Mouse (Mus musculus) CH12.LX (cell line): ENCODE results near the gene Irf2. TPM values are rescaled to one million over a fixed set of nuclear protein-coding genes. Genes with fewer than 3 reads are reported as not detected.

ENCODE experiments used
- DNase-seq: peaks from one replicate; pipeline ENCODE4 v3.0.0-alpha.2; 2013; ENCODE audit errors: extremely low read depth
- H3K27ac ChIP-seq: 2 replicates; pipeline ENCODE4 v1.5.1; 2012; ENCODE audit warnings: low read depth, mild to moderate bottlenecking, control low read depth, moderate library complexity; ENCODE audit not compliant: insufficient read depth
- H3K27me3 ChIP-seq: replicated peaks from 2 replicates; pipeline ENCODE3; 2012; ENCODE audit warnings: inconsistent platforms
- H3K36me3 ChIP-seq, 2 experiments: replicated peaks in 1 of 2; 2 replicates each; pipeline versions ENCODE3 to v1.6.1; 2012; ENCODE audit warnings: inconsistent platforms in 1 of 2, low read length in 1 of 2, mild to moderate bottlenecking in 1 of 2, mixed read lengths in 1 of 2, moderate library complexity in 1 of 2; ENCODE audit not compliant: control insufficient read depth in 1 of 2, insufficient read depth in 1 of 2
- H3K4me1 ChIP-seq, 2 experiments: 2 replicates each; pipeline ENCODE4 v1.6.1; 2012; ENCODE audit warnings: inconsistent platforms in 1 of 2, moderate library complexity in 1 of 2; ENCODE audit not compliant: insufficient read depth in 2 of 2, control insufficient read depth in 1 of 2
- H3K4me2 ChIP-seq: 2 replicates; pipeline ENCODE4 v1.6.1; 2012; ENCODE audit warnings: low read depth, mild to moderate bottlenecking, control low read depth; ENCODE audit not compliant: poor library complexity, insufficient read depth, severe bottlenecking
- H3K4me3 ChIP-seq, 3 experiments: fragments of 150-350 bp in 1 of 3; sonication (generic) in 1 of 3; replicated peaks in 1 of 3; 2 replicates each; pipeline versions ENCODE3 to v1.5.1; 2011 to 2012; ENCODE audit warnings: low read depth in 2 of 3, low read length in 2 of 3, mild to moderate bottlenecking in 2 of 3, moderate library complexity in 2 of 3, control low read depth in 1 of 3, improper control_type of control experiment in 1 of 3, inconsistent platforms in 1 of 3, mixed read lengths in 1 of 3; ENCODE audit not compliant: poor library complexity in 1 of 3
- H3K79me2 ChIP-seq: replicated peaks from 2 replicates; pipeline ENCODE4 v1.6.1; 2012; ENCODE audit warnings: mild to moderate bottlenecking, moderate library complexity; ENCODE audit not compliant: control insufficient read depth, poor library complexity, insufficient read depth, severe bottlenecking; ENCODE audit errors: extremely low read depth
- H3K9ac ChIP-seq: 2 replicates; pipeline ENCODE4 v1.6.1; 2012; ENCODE audit warnings: low read depth, mild to moderate bottlenecking, control low read depth, moderate library complexity; ENCODE audit not compliant: insufficient read depth
- H3K9me3 ChIP-seq: replicated peaks from 2 replicates; pipeline ENCODE3; 2012; ENCODE audit warnings: low read length, inconsistent platforms, mixed read lengths
- BHLHE40 ChIP-seq: IDR thresholded peaks from 2 replicates; pipeline ENCODE4 v1.6.1; 2011; ENCODE audit warnings: mild to moderate bottlenecking, low read depth, low read length, improper control_type of control experiment
- CHD2 ChIP-seq: IDR thresholded peaks from 2 replicates; pipeline ENCODE4 v1.6.1; 2011; ENCODE audit warnings: low read length, improper control_type of control experiment
- CTCF ChIP-seq, 2 experiments: IDR thresholded peaks in 1 of 2; conservative IDR thresholded peaks in 1 of 2; 2 replicates each; pipeline ENCODE4 v1.5.1; 2011 to 2012; ENCODE audit warnings: low read depth in 2 of 2, low read length in 2 of 2, improper control_type of control experiment in 1 of 2, inconsistent platforms in 1 of 2, mild to moderate bottlenecking in 1 of 2, moderate library complexity in 1 of 2
- E2F4 ChIP-seq: IDR thresholded peaks from 2 replicates; pipeline ENCODE4 v1.6.1; 2011; ENCODE audit warnings: low read depth, low read length, improper control_type of control experiment; ENCODE audit not compliant: insufficient replicate concordance
- EP300 ChIP-seq: IDR thresholded peaks from 2 replicates; pipeline ENCODE4 v1.6.1; 2011; ENCODE audit warnings: low read length, improper control_type of control experiment
- GABPA ChIP-seq: IDR thresholded peaks from 2 replicates; pipeline ENCODE4 v1.6.1; 2012; ENCODE audit warnings: low read depth, low read length, improper control_type of control experiment, inconsistent platforms; ENCODE audit not compliant: insufficient replicate concordance
- HCFC1 ChIP-seq: IDR thresholded peaks from 2 replicates; pipeline ENCODE4 v1.6.1; 2012; ENCODE audit warnings: low read depth, mild to moderate bottlenecking, inconsistent platforms, low read length, improper control_type of control experiment
- IRF4 ChIP-seq: IDR thresholded peaks from 2 replicates; pipeline ENCODE4 v1.6.1; 2014; ENCODE audit warnings: low read depth, mild to moderate bottlenecking, inconsistent platforms, low read length, improper control_type of control experiment
- JUN ChIP-seq: IDR thresholded peaks from 2 replicates; pipeline ENCODE4 v1.6.1; 2011; ENCODE audit warnings: low read depth, mild to moderate bottlenecking, low read length, improper control_type of control experiment, moderate library complexity; ENCODE audit not compliant: insufficient read depth
- JUND ChIP-seq: conservative IDR thresholded peaks from 2 replicates; pipeline ENCODE4 v1.6.1; 2011; ENCODE audit warnings: low read depth, low read length, improper control_type of control experiment
- MAFK ChIP-seq: IDR thresholded peaks from 2 replicates; pipeline ENCODE4 v1.6.1; 2011; ENCODE audit warnings: low read length, improper control_type of control experiment; ENCODE audit not compliant: insufficient replicate concordance
- MAX ChIP-seq: IDR thresholded peaks from 2 replicates; pipeline ENCODE4 v1.6.1; 2011; ENCODE audit warnings: low read length, improper control_type of control experiment
- MAZ ChIP-seq: IDR thresholded peaks from 2 replicates; pipeline ENCODE4 v1.6.1; 2012; ENCODE audit warnings: low read depth, mild to moderate bottlenecking, inconsistent platforms, low read length, improper control_type of control experiment, moderate library complexity
- MXI1 ChIP-seq: IDR thresholded peaks from 2 replicates; pipeline ENCODE4 v1.6.1; 2011; ENCODE audit warnings: mild to moderate bottlenecking, low read depth, low read length, improper control_type of control experiment
- NELFE ChIP-seq: IDR thresholded peaks from 2 replicates; pipeline ENCODE4 v1.6.1; 2011; ENCODE audit warnings: low read depth, low read length, improper control_type of control experiment
- NRF1 ChIP-seq: IDR thresholded peaks from 2 replicates; pipeline ENCODE4 v1.6.1; 2014; ENCODE audit warnings: low read depth, mild to moderate bottlenecking, inconsistent platforms, low read length, improper control_type of control experiment, moderate library complexity
- RAD21 ChIP-seq: IDR thresholded peaks from 2 replicates; pipeline ENCODE4 v1.6.1; 2011; ENCODE audit warnings: low read depth, mild to moderate bottlenecking, low read length, improper control_type of control experiment, moderate library complexity
- RCOR1 ChIP-seq: conservative IDR thresholded peaks from 2 replicates; pipeline ENCODE4 v1.6.1; 2012; ENCODE audit warnings: low read depth, mild to moderate bottlenecking, inconsistent platforms, low read length, improper control_type of control experiment
- SIN3A ChIP-seq: IDR thresholded peaks from 2 replicates; pipeline ENCODE4 v1.6.1; 2012; ENCODE audit warnings: low read length, improper control_type of control experiment, inconsistent platforms
- SMC3 ChIP-seq: IDR thresholded peaks from 2 replicates; pipeline ENCODE4 v1.6.1; 2011; ENCODE audit warnings: low read depth, low read length, improper control_type of control experiment
- TBP ChIP-seq: conservative IDR thresholded peaks from 2 replicates; pipeline ENCODE4 v1.6.1; 2011; ENCODE audit warnings: low read depth, low read length, improper control_type of control experiment
- TCF12 ChIP-seq: IDR thresholded peaks from 2 replicates; pipeline ENCODE4 v1.6.1; 2014; ENCODE audit warnings: low read depth, mild to moderate bottlenecking, inconsistent platforms, low read length, improper control_type of control experiment
- UBTF ChIP-seq: IDR thresholded peaks from 2 replicates; pipeline ENCODE4 v1.6.1; 2012; ENCODE audit warnings: low read depth, mild to moderate bottlenecking, inconsistent platforms, low read length, improper control_type of control experiment, moderate library complexity
- USF2 ChIP-seq: conservative IDR thresholded peaks from 2 replicates; pipeline ENCODE4 v1.6.1; 2011; ENCODE audit warnings: low read depth, low read length, improper control_type of control experiment
- ZC3H11A ChIP-seq: IDR thresholded peaks from 2 replicates; pipeline ENCODE4 v1.6.1; 2012; ENCODE audit warnings: low read depth, mild to moderate bottlenecking, inconsistent platforms, low read length, improper control_type of control experiment
- ZMIZ1 ChIP-seq: IDR thresholded peaks from 2 replicates; pipeline ENCODE4 v1.6.1; 2012; ENCODE audit warnings: low read depth, mild to moderate bottlenecking, inconsistent platforms, low read length, improper control_type of control experiment
- dilution Hi-C: fragments of 300-500 bp; cut with MboI; formaldehyde crosslinking; loops from 2 replicates; pipeline ENCODE4 v1.14.3; 2020; ENCODE audit warnings: low sequenced_read_pairs; ENCODE audit not compliant: extremely low pct_unique_long_range_greater_than_20kb, extremely low pct_ligation_motif_present
- in situ Hi-C: fragments of 300-500 bp; cut with MboI; formaldehyde crosslinking; loops from 3 replicates; pipeline ENCODE4 v1.14.3; 2019; ENCODE audit warnings: low sequenced_read_pairs, low pct_ligation_motif_present, low pct_unique_long_range_greater_than_20kb, mixed read lengths
- polyA plus RNA-seq: library from polyadenylated mRNA; unstranded; fragments of >175 nt; gene quantifications from 2 replicates; pipeline ENCODE4 v1.2.1, GENCODE M21; 2012; ENCODE audit warnings: low read depth; ENCODE audit not compliant: insufficient read length
- total RNA-seq, 2 experiments: library from RNA; depleted of rRNA; stranded (reverse); fragments of 300-350 nt in 1 of 2; fragments of >200 nt in 1 of 2; gene quantifications; 2 replicates each; pipeline ENCODE4 v1.2.3; 2012 to 2014

Gene Irf2
- total and polyA plus RNA-seq, 3 experiments = 7.1 to 37.4 (median 10.2) TPM

- H3K27me3 ChIP-seq = no peaks in the 10 kb centered on the region
- dilution Hi-C loops = no loop called here
- peaks cover 3 to 34% of the 10 kb centered on the region in 2 experiments for H3K36me3 ChIP-seq
- no peak overlapping the region for H3K4me3 ChIP-seq
- in situ Hi-C loops = no loop called here
- no peak overlapping the region for H3K27ac ChIP-seq
- H3K9ac ChIP-seq = no peak overlapping the region
- H3K9me3 ChIP-seq = peaks cover 11% of the 10 kb centered on the region
- H3K4me2 ChIP-seq = no peak overlapping the region
- TF ChIP-seq ZC3H11A = no peak
- TF ChIP-seq JUN = no peak
- no peak for TF ChIP-seq USF2
- no peak for TF ChIP-seq MXI1
- no peak for TF ChIP-seq NRF1
- no peak for TF ChIP-seq EP300
- no peak for TF ChIP-seq TBP
- H3K4me1 ChIP-seq = peaks cover 0 to 2% of the 10 kb centered on the region in 2 experiments; a peak in 1 of 4 replicates
- no peak for DNase-seq
- peaks cover 1% of the 10 kb centered on the region; the same call in 1 of the 2 replicates for H3K79me2 ChIP-seq
Measured at GRCm38 (mm10) chr8:46732381-46732915, 7.1 kb upstream of the Irf2 start.

DNA sequence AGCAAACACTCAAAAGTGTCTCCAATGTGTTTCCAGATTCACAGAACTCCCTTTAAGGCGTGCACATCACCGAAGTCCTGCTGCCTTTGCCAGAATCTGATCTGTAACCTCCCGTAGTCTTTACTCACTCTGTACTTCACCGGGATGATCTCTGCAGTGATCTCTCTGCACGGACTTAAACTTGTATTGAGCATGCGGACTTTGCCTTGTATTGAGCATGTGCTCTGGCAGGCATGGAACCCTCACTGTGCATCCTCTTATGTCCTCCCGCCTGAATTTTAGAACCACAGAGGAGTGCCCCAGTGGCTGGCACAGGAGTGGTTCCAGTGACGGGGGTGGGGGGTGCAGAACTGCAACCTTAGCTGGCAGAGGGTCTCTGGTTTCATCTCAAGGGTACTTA, 5.9 kb upstream of the Irf2 start:
- H3K4me3 ChIP-seq = no peak overlapping the region
- H3K4me1 ChIP-seq = peaks cover 4 to 11% of the 10 kb centered on the region in 2 experiments; a peak in 3 of 4 replicates
- H3K9ac ChIP-seq = no peak overlapping the region
- H3K9me3 ChIP-seq = peaks cover 12% of the 10 kb centered on the region
- peaks cover 3 to 39% of the 10 kb centered on the region in 2 experiments for H3K36me3 ChIP-seq
- dilution Hi-C loops = no loop called here
- in situ Hi-C loops = no loop called here
- TF ChIP-seq CHD2 (no peak), JUN (no peak), RCOR1 (no peak), RAD21 (no peak), UBTF (no peak), ZMIZ1 (no peak), MAX (no peak), JUND (no peak), MAFK (no peak), GABPA (no peak), NELFE (no peak), BHLHE40 (no peak), TCF12 (no peak), CTCF (conservative IDR thresholded peaks at IDR 0.05 in 1 of 2, IDR thresholded peaks at IDR 0.05 in 1 of 2; ENCODE audit: low read depth in 2 of 2, low read length in 2 of 2) (no peak), MAZ (no peak), E2F4 (no peak), SIN3A (no peak), IRF4 (no peak), SMC3 (no peak), HCFC1 (no peak)
- TF ChIP-seq, all 38 proteins: peak for 0
- DNase-seq = no peak
- Histone ChIP-seq H3K27me3 (no peaks in the 10 kb centered on the region), H3K4me2 (no peak overlapping the region), H3K79me2 (peaks cover 12% of the 10 kb centered on the region), H3K27ac (no peak overlapping the region)
